ENCODE assay signal across 11 mouse cellular contexts in genomic region chr14:8156947-8157346, GRCm38 (mm10). TPM values are rescaled to one million over a fixed set of nuclear protein-coding genes. Genes with fewer than 3 reads are reported as not detected.
DNase-seq lines count a peak whose midpoint lies in the region; ATAC-seq and TF ChIP-seq lines count a peak whose summit lies in the region.
"Had no signal": no experiment of that assay in that cellular context is flagged by ENCODE, and none has a peak within 500 bp of the region (broad histone marks: within the 10 kb centered on the region; RNA-seq: fewer than 3 reads in every experiment).

No protein-coding gene starts in this region.

- H3K27me3 ChIP-seq in liver, embryonic 14.5 days (ENCODE audit: control insufficient read depth, insufficient read depth, low read length): no peaks in the 10 kb centered on the region
- H3K27me3 ChIP-seq in liver, embryonic 11.5 days (replicated peaks; ENCODE audit: control insufficient read depth, insufficient read depth, low read length): no peaks in the 10 kb centered on the region
- H3K27me3 ChIP-seq in CH12.LX (replicated peaks) (no peaks in the 10 kb centered on the region), Patski (no peaks in the 10 kb centered on the region)
- H3K27me3 ChIP-seq in limb, embryonic 10.5 days (ENCODE audit: low read depth, poor library complexity, severe bottlenecking): no peaks in the 10 kb centered on the region
- H3K27me3 ChIP-seq: kidney, embryonic 15.5 days; liver, embryonic 13.5 days; neural tube, embryonic 12.5 days had no signal

- H3K27ac ChIP-seq in liver, embryonic 14.5 days: no peak overlapping the region
- H3K27ac ChIP-seq in liver, embryonic 11.5 days (ENCODE audit: low read depth, low read length): no peak overlapping the region
- H3K27ac ChIP-seq in CH12.LX (ENCODE audit: insufficient read depth, low read depth): no peak overlapping the region
- H3K27ac ChIP-seq in limb, embryonic 10.5 days: 0 out of 2 replicates have a peak overlapping the region, but pooled peaks have one; percentile 11
- H3K27ac ChIP-seq: kidney, embryonic 15.5 days; liver, embryonic 13.5 days; neural tube, embryonic 12.5 days had no signal

- H3K4me1 ChIP-seq in liver, embryonic 14.5 days (replicated peaks; ENCODE audit: control insufficient read depth in 2 of 2, insufficient read depth in 2 of 2, low read length in 1 of 2): no peaks in the 10 kb centered on the region
- no peaks in the 10 kb centered on the region for H3K4me1 ChIP-seq in liver, embryonic 11.5 days (replicated peaks; ENCODE audit: control insufficient read depth, insufficient read depth, low read length)
- H3K4me1 ChIP-seq in CH12.LX (ENCODE audit: control insufficient read depth in 1 of 2, insufficient read depth in 2 of 2): peaks cover 12 to 37% of the 10 kb centered on the region in 2 experiments
- H3K4me1 ChIP-seq in limb, embryonic 10.5 days: 0 out of 2 replicates have a peak, but pooled peaks cover 2% of the 10 kb centered on the region
- H3K4me1 ChIP-seq: kidney, embryonic 15.5 days; liver, embryonic 13.5 days; neural tube, embryonic 12.5 days had no signal

- H3K9me3 ChIP-seq in liver, embryonic 14.5 days (ENCODE audit: control insufficient read depth, low read length): no peaks in the 10 kb centered on the region
- no peaks in the 10 kb centered on the region for H3K9me3 ChIP-seq in liver, embryonic 11.5 days (ENCODE audit: control insufficient read depth, low read length)
- no peaks in the 10 kb centered on the region for H3K9me3 ChIP-seq in CH12.LX (replicated peaks; ENCODE audit: low read length)
- no peaks in the 10 kb centered on the region for H3K9me3 ChIP-seq in limb, embryonic 10.5 days (replicated peaks)
- H3K9me3 ChIP-seq: kidney, embryonic 15.5 days; liver, embryonic 13.5 days; neural tube, embryonic 12.5 days had no signal

- no peak overlapping the region for H3K4me2 ChIP-seq in liver, embryonic 14.5 days (ENCODE audit: low read depth)
- no peak overlapping the region for H3K4me2 ChIP-seq in liver, embryonic 11.5 days
- no peak overlapping the region for H3K4me2 ChIP-seq in CH12.LX (ENCODE audit: insufficient read depth, low read depth, poor library complexity, severe bottlenecking)
- H3K4me2 ChIP-seq: kidney, embryonic 15.5 days; liver, embryonic 13.5 days; neural tube, embryonic 12.5 days had no signal

- POLR2A ChIA-PET in Patski (lab: Charles Lee): no interaction called here

- peak; percentile 46; the same call in 1 of the 2 replicates for TF ChIP-seq CTCF in liver, embryonic 14.5 days (IDR thresholded peaks at IDR 0.05; ENCODE audit: low read depth)
- TF ChIP-seq CTCF in CH12.LX (conservative IDR thresholded peaks at IDR 0.05 in 1 of 2, IDR thresholded peaks at IDR 0.05 in 1 of 2; ENCODE audit: low read depth in 2 of 2, low read length in 2 of 2) (peak; percentile 34 to 76), Patski (IDR thresholded peaks at IDR 0.05) (peak; percentile 62)

- DNase-seq in liver, embryonic 14.5 days (ENCODE audit: low read depth in 3 of 3, low spot score in 3 of 3): no peak
- no peak for DNase-seq in liver, embryonic 11.5 days (ENCODE audit: low spot score)
- DNase-seq in CH12.LX (ENCODE audit: extremely low read depth) (peak; percentile 48), Patski (ENCODE audit: low read depth, low spot score) (no peak)
- DNase-seq in limb, embryonic 10.5 days (ENCODE audit: low spot score): no peak
- DNase-seq in gastrocnemius, postnatal 36 days: no peak
- DNase-seq in urinary bladder, postnatal 25 days (ENCODE audit: low spot score): no peak
- DNase-seq: gastrocnemius, postnatal 10 days; liver, embryonic 13.5 days had no signal

- intact Hi-C loops in gastrocnemius, postnatal 36 days (cut with DNase I): no loop called here

- no peak overlapping the region for H3K4me3 ChIP-seq in liver, embryonic 14.5 days (ENCODE audit: insufficient read depth in 1 of 2, low read depth in 2 of 2, low read length in 2 of 2)
- H3K4me3 ChIP-seq in liver, embryonic 11.5 days (ENCODE audit: low read depth, low read length): no peak overlapping the region
- H3K4me3 ChIP-seq in CH12.LX (replicated peaks in 1 of 3; ENCODE audit: low read depth in 2 of 3, low read length in 2 of 3, poor library complexity in 1 of 3): no peak overlapping the region
- no peak overlapping the region for H3K4me3 ChIP-seq in limb, embryonic 10.5 days
- H3K4me3 ChIP-seq: kidney, embryonic 15.5 days; liver, embryonic 13.5 days; neural tube, embryonic 12.5 days had no signal

- no peak for TF ChIP-seq EP300 in liver, embryonic 14.5 days (IDR thresholded peaks at IDR 0.05; ENCODE audit: low read depth)
- TF ChIP-seq EP300 in CH12.LX (IDR thresholded peaks at IDR 0.05; ENCODE audit: low read length): no peak

- TF ChIP-seq POLR2A in CH12.LX (IDR thresholded peaks at IDR 0.05; ENCODE audit: low read depth, low read length): no peak

- H3K36me3 ChIP-seq in liver, embryonic 14.5 days (replicated peaks; ENCODE audit: control insufficient read depth, insufficient read depth, low read depth): no peaks in the 10 kb centered on the region
- H3K36me3 ChIP-seq in liver, embryonic 11.5 days (ENCODE audit: control insufficient read depth, insufficient read depth, low read length): no peaks in the 10 kb centered on the region
- H3K36me3 ChIP-seq in CH12.LX (replicated peaks in 1 of 2; ENCODE audit: control insufficient read depth in 1 of 2, insufficient read depth in 1 of 2, low read length in 1 of 2): peaks cover 29 to 90% of the 10 kb centered on the region in 2 experiments
- peaks cover 24% of the 10 kb centered on the region for H3K36me3 ChIP-seq in limb, embryonic 10.5 days

- TF ChIP-seq RAD21 in CH12.LX (IDR thresholded peaks at IDR 0.05; ENCODE audit: low read depth, low read length): peak; percentile 68

- in situ Hi-C loops in CH12.LX (cut with MboI; ENCODE audit: low pct_ligation_motif_present, low pct_unique_long_range_greater_than_20kb, low sequenced_read_pairs): no loop called here
- in situ Hi-C loops in Patski (cut with MboI; ENCODE audit: low pct_unique_long_range_greater_than_20kb): no loop called here

- dilution Hi-C loops in CH12.LX (cut with MboI; ENCODE audit: extremely low pct_ligation_motif_present, extremely low pct_unique_long_range_greater_than_20kb, low sequenced_read_pairs): no loop called here

- no peak for ATAC-seq in liver, embryonic 14.5 days (ENCODE audit: insufficient read depth)
- ATAC-seq in liver, embryonic 11.5 days (replicated peaks; ENCODE audit: low FRiP score): no peak
- ATAC-seq in Patski: no peak

- no peaks in the 10 kb centered on the region for H3K79me2 ChIP-seq in CH12.LX (replicated peaks; ENCODE audit: control insufficient read depth, extremely low read depth, insufficient read depth, poor library complexity, severe bottlenecking)

- no peak overlapping the region for H3K9ac ChIP-seq in liver, embryonic 14.5 days (replicated peaks)
- H3K9ac ChIP-seq in liver, embryonic 11.5 days (ENCODE audit: low read depth, low read length): no peak overlapping the region
- H3K9ac ChIP-seq in CH12.LX (ENCODE audit: insufficient read depth, low read depth): no peak overlapping the region
- H3K9ac ChIP-seq: kidney, embryonic 15.5 days; liver, embryonic 13.5 days; neural tube, embryonic 12.5 days had no signal

- CTCF ChIA-PET in Patski (lab: Charles Lee): interaction anchor here (1.1 to 2.5 kb wide), 3 partner anchors 18 to 69 kb away, joined by 3 to 9 read pairs (median 3); no protein-coding TSS in a partner anchor

- WGBS in liver, embryonic 14.5 days (ENCODE audit: insufficient replicate concordance): 48% methylated on average over 3 of the region's 3 CpGs
- 52% methylated on average over 3 of the region's 3 CpGs for WGBS in liver, embryonic 11.5 days
- WGBS in limb, embryonic 10.5 days: 38% methylated on average over 3 of the region's 3 CpGs

TF ChIP-seq in CH12.LX, 34 proteins besides CTCF, POLR2A, EP300 and RAD21:
- TF ChIP-seq SMC3 (IDR thresholded peaks at IDR 0.05; ENCODE audit: low read depth, low read length) (peak; percentile 80), USF2 (conservative IDR thresholded peaks at IDR 0.05; ENCODE audit: low read depth, low read length) (no peak)

RNA-seq across cellular contexts. Expression of gene Pdhb, which starts 15.9 kb away (rescaled TPM):
- 49.5 and 74.9 TPM in 2 replicates for polyA plus RNA-seq in liver, embryonic 14.5 days (2012; rRNA removed)
- polyA plus RNA-seq in liver, embryonic 14.5 days (2014; fragmentation: Nextera tagmentation; extraction: Ambion mirVana): 117 and 119 TPM in 2 replicates
- polyA plus RNA-seq in liver, embryonic 11.5 days (2014; fragmentation: Nextera tagmentation; extraction: Ambion mirVana): 196 and 210 TPM in 2 replicates
- total RNA-seq in CH12.LX (2012; rRNA removed) (100 and 108 TPM in 2 replicates), CH12.LX (2014; rRNA removed) (205 and 223 TPM in 2 replicates)
- polyA plus RNA-seq in CH12.LX (2012; ENCODE audit: insufficient read length, low read depth) (122 and 132 TPM in 2 replicates), Patski (2021) (217 TPM)
- 208 and 229 TPM in 2 replicates for polyA plus RNA-seq in limb, embryonic 10.5 days (2016; fragmentation: Nextera tagmentation; extraction: Ambion mirVana)
- 100 to 1,000 TPM; 307 to 316 TPM for total RNA-seq in gastrocnemius, postnatal 36 days (2021)

RNA-seq across cellular contexts. Expression of gene Kctd6, which starts 57.0 kb away (rescaled TPM):
- 2.6 and 3.6 TPM in 2 replicates for polyA plus RNA-seq in liver, embryonic 14.5 days (2012; rRNA removed)
- 3.4 and 6.5 TPM in 2 replicates for polyA plus RNA-seq in liver, embryonic 14.5 days (2014; fragmentation: Nextera tagmentation; extraction: Ambion mirVana)
- polyA plus RNA-seq in liver, embryonic 11.5 days (2014; fragmentation: Nextera tagmentation; extraction: Ambion mirVana): 9.0 and 10.6 TPM in 2 replicates
- total RNA-seq in CH12.LX (2012; rRNA removed) (1.7 and 2.9 TPM in 2 replicates), CH12.LX (2014; rRNA removed) (3.7 and 3.8 TPM in 2 replicates)
- polyA plus RNA-seq in CH12.LX (2012; ENCODE audit: insufficient read length, low read depth) (3.3 and 4.2 TPM in 2 replicates), Patski (2021) (43.9 TPM)
- 8.5 and 9.7 TPM in 2 replicates for polyA plus RNA-seq in limb, embryonic 10.5 days (2016; fragmentation: Nextera tagmentation; extraction: Ambion mirVana)
- 1 to 10 TPM; 5.7 to 7.7 TPM for total RNA-seq in gastrocnemius, postnatal 36 days (2021)

RNA-seq across cellular contexts. Expression of gene Pxk, which starts 58.9 kb away (rescaled TPM):
- polyA plus RNA-seq in liver, embryonic 14.5 days (2012; rRNA removed): 5.6 and 7.1 TPM in 2 replicates
- polyA plus RNA-seq in liver, embryonic 14.5 days (2014; fragmentation: Nextera tagmentation; extraction: Ambion mirVana): 9.6 and 10.3 TPM in 2 replicates
- polyA plus RNA-seq in liver, embryonic 11.5 days (2014; fragmentation: Nextera tagmentation; extraction: Ambion mirVana): 18.5 and 19.1 TPM in 2 replicates
- total RNA-seq in CH12.LX (2012; rRNA removed) (11.7 and 13.1 TPM in 2 replicates), CH12.LX (2014; rRNA removed) (28.9 and 29.4 TPM in 2 replicates)
- polyA plus RNA-seq in CH12.LX (2012; ENCODE audit: insufficient read length, low read depth) (47.2 and 55.7 TPM in 2 replicates), Patski (2021) (67.3 TPM)
- 15.7 and 21.7 TPM in 2 replicates for polyA plus RNA-seq in limb, embryonic 10.5 days (2016; fragmentation: Nextera tagmentation; extraction: Ambion mirVana)
- total RNA-seq in gastrocnemius, postnatal 36 days (2021): 10 to 100 TPM; 10.7 to 12.2 TPM
